Mouse (Mus musculus) activated CD4-positive, CD25-positive, alpha-beta regulatory T cell, adult 4 months (primary cell): ENCODE measurements around the gene Spats1. TPM values are rescaled to one million over a fixed set of nuclear protein-coding genes. Genes with fewer than 3 reads are reported as not detected.
A peak's percentile ranks its signal among the peaks of the same experiment; 100 is the strongest.
"Not testable (repeated sequence)": the region's sequence is repeated elsewhere in the genome, so short reads cannot be mapped to it uniquely, and the experiment has no call there.

Experiments
- ATAC-seq: one replicate; pipeline ENCODE4 v1.8.0; 2017
- polyA plus RNA-seq, 2 experiments: library from polyadenylated mRNA; unstranded; fragments of 100-300 nt; shearing (Covaris generic); gene quantifications; one replicate each; pipeline ENCODE4 v1.2.1; 2017

Spats1 gene
- polyA plus RNA-seq, 2 experiments from 2014 or later = 0.43 to 0.74 TPM

GRCm38 (mm10) chr17:45433419-45434261, 41.6 kb downstream of the Spats1 start, which contains the start of gene Cdc5l:
Gene Cdc5l, minus strand, starts transcription at chr17:45433737.
- peak; percentile 94 for ATAC-seq

- peak; percentile 14 for ATAC-seq
Measured at GRCm38 (mm10) chr17:45432706-45433398, 42.4 kb downstream of the Spats1 start.

DNA sequence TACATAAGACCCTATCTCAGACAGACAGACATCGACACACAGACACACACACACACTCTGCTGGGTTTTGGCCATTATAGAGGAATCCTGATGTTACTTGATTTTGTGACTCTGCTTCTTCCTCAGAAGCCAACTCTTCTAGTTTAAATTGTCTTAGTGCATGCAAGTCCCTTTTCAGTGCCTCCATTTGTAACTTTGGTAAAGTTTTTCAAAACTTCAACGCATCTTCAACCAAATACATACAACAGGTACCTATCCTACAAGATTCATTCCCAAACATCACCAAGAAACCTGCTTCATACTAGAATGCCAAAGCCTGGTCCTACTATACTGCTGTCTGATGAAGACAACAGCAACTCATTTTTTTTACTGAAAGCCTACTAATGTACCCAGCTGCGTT, 43.2 kb downstream of the Spats1 start:
- ATAC-seq = no peak

- ATAC-seq = no peak
Measured at GRCm38 (mm10) chr17:45417387-45417786, 57.8 kb downstream of the Spats1 start.

GRCm38 (mm10) chr17:45411617-45412016, 63.6 kb downstream of the Spats1 start:
- ATAC-seq = not testable (repeated sequence)

DNA sequence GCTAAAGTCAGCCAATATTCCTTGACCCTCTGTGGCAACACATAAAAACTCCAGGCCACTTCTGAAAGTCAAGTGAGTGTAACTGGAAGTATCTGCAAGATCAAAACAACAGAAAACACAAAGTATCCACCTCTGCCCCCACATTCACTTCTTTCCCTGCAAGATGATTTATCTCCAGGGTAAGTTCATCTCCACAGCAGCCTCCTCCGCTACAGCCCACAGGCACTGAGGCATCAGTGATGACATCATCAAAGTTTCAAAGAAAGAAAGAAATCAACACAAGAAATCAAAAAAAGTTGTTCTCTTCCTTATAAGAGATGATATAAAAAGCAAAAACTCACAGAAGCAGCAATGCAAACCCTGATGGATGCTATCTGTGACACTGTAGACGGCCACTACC, 66.5 kb downstream of the Spats1 start:
- no peak for ATAC-seq

DNA sequence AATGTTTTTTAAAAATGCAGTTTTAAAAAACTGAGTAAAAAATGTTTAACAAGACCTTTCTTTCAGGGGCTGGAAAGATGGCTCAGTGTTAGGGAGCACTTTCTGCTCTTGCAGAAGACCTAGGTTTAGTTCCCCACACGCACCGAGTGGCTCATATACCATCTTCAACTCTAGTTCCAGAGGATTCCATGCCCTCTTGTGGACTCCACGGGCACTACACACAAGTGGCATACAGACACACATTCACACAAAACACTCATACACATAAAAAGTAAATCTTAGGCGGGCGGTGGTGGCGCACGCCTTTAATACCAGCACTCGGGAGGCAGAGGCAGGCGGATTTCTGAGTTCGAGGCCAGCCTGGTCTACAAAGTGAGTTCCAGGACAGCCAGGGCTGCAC, 68.9 kb downstream of the Spats1 start:
- no peak for ATAC-seq

GRCm38 (mm10) chr17:45403207-45403606, 72.0 kb downstream of the Spats1 start:
- ATAC-seq = peak; percentile 46

DNA sequence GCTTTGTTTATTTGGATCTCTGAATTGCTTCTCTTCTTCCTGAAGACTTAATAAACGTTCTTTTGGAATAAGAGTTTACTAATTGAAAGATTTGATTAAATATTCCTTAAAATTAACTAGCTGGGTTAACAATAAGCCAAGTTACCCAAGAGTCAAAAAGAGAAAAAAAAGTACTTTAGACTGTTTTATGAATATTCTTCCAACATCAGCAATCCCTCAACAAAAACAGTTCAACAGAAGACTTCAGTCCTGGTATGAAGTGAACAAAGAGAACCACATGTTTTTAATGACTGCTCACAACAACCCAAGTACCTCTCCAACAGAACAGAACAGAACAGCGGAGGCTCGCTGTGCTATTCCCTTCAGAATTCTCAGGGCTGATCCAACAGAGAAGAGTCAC, 72.6 kb downstream of the Spats1 start:
- ATAC-seq = no peak

DNA sequence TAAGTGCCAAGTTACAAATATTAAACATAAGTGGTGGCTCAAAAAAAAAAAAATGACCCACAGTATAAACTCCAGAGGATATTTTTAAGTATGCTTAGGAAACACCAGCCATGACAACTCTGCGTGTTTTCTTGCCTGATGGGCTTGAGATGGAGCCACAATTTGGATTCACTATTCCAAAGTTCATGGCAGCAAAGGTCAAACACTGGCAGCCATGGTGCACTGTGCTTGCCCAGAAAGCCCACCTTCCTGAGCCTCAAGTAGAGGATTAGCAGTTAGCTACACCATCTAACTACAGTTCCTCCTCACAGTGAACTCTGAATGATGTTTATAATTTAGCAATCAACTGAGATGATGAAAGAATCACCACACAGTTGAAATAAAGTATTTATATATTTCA, 73.1 kb downstream of the Spats1 start:
- ATAC-seq = no peak

- no peak for ATAC-seq
Measured at GRCm38 (mm10) chr17:45401126-45401905, 73.9 kb downstream of the Spats1 start.

GRCm38 (mm10) chr17:45398021-45398420, 77.2 kb downstream of the Spats1 start:
- no peak for ATAC-seq

- ATAC-seq = no peak
Measured at GRCm38 (mm10) chr17:45397541-45397940, 77.7 kb downstream of the Spats1 start.

DNA sequence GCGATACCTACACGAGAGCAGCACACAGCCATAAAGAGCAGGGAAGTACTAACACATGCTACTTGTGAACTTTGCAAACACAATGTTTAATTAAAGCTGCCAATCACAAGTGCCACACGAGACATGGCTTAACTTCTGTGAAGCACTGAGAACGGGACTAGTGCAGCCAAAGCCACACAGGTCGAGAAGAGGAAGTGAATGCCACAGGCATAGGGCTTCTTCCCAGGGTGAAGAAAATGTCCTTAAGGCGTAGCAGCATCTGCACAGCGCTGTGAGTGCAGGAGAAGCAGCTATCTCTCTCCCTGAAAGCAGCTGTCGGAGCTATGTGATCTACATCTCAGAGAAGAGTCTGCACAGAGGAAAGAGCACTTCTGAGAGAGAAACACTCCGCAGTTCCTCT, 80.6 kb downstream of the Spats1 start:
- ATAC-seq = no peak

DNA sequence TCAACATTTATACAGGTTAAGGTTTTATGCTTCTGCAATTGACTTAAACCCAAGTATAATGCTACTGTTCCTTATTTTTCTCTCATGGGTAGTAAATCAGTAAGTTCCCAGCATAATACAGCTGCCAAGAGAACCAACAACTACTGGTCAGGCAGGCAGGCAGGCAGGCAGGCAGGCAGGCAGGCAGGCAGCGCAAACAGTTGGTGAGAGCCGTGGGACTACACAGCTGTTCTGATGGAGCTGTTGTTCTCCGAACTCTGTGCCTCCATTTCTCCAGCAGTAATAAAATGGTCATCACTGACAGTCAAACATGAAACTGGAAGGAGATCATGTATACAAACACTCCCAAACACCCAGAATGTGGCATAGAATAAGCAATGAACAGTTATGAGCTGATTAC, 81.5 kb downstream of the Spats1 start:
- no peak for ATAC-seq

Other genes with a start within 250 kb of the Spats1 start
- gene Cdc5l, start 41.7 kb downstream of the Spats1 start, polyA plus RNA-seq = 10 to 100 TPM; 61.5 to 69.5 TPM
- 1 to 10 TPM; 2.1 to 3.4 TPM for gene Aars2, start 31.4 kb upstream of the Spats1 start, polyA plus RNA-seq
- gene Tcte1, start 48.0 kb upstream of the Spats1 start, polyA plus RNA-seq = not detected
- gene Tmem151b, start 74.3 kb upstream of the Spats1 start, polyA plus RNA-seq = not detected
- gene Nfkbie, start 80.3 kb upstream of the Spats1 start, polyA plus RNA-seq = 10 to 100 TPM; 28.3 to 50.2 TPM
- 10 to 100 TPM; 27.7 to 33.8 TPM for gene Slc35b2, start 88.5 kb upstream of the Spats1 start, polyA plus RNA-seq
- 100 to 1,000 TPM; 836 to 982 TPM for gene Hsp90ab1, start 97.9 kb upstream of the Spats1 start, polyA plus RNA-seq
- gene Slc29a1, start 124.2 kb upstream of the Spats1 start, polyA plus RNA-seq = 10 to 100 TPM; 82.3 to 85.3 TPM
- gene Mymx, start 126.7 kb upstream of the Spats1 start, polyA plus RNA-seq = not detected
- gene Capn11, start 183.9 kb upstream of the Spats1 start, polyA plus RNA-seq = under 1 TPM in 1 of 2 experiments, not detected in 1; 0.33 TPM
- 10 to 100 TPM; 73.4 to 90.9 TPM for gene Mrpl14, start 210.9 kb upstream of the Spats1 start, polyA plus RNA-seq
- 1 to 10 TPM; 2.7 to 3.6 TPM for gene Tmem63b, start 211.5 kb upstream of the Spats1 start, polyA plus RNA-seq